Mouse (Mus musculus): ENCODE measurements around the gene Atg16l2.
A peak's percentile ranks its signal among the peaks of the same experiment; 100 is the strongest.

Atg16l2 gene

GRCm38 (mm10) chr7:101301881-101302456, at the start of gene Atg16l2:
Atg16l2 (minus strand) TSS chr7:101302251.
- peak; percentile 94 for DNase-seq

- DNase-seq = no peak
Measured at GRCm38 (mm10) chr7:101349861-101350260, 47.8 kb upstream of the Atg16l2 start.

DNA sequence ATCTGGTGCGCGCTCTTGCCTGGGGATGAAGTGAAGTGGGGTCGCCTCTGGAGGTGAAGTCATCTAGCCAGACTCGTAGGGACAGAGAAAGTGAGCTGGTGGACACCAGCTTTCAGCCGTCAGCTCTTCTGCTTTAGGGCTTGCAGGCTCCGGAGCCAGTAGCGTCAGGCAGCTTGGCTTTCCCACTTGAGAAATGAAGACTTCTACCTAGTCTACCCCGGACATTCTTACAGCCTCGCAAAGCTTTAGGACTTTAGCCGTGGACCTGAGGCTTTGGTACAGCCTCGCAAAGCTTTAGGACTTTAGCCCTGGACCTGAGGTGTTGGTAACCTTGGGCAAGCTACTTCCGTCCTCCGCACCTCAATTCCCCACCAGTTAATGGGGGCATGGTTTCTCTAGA, 46.3 kb upstream of the Atg16l2 start:
- DNase-seq = no peak

DNA sequence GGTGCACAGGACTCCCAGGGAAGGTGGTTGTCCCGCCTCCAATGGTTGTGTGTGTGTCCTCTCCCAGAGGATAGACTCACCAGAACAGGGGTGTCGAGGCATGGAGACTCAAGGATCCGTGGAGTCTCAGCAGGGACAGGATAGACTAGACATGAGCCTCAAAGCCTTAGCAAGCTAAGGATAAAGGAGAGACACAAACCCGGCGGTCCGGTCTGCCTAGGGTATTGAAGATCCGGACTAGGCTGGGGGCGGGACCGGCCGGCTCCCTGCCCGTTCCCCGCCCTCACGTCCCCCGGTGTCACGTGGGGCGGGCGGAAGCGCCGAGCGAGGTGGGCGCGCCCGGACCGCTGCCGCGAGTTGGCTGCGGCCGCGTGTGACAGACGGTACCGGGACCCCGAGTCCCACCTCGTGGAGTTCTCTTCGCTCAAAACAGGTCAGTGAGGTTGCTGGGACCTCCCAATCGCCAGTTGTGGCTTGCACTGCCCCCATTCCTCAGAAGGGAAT, 45.8 kb upstream of the Atg16l2 start, which contains the start of gene Arap1:
Gene Arap1 (plus strand): TSS at position 301 of the 504 bp plus-strand sequence.
- DNase-seq = no peak

GRCm38 (mm10) chr7:101346991-101347390, 44.9 kb upstream of the Atg16l2 start:
- no peak for DNase-seq

DNA sequence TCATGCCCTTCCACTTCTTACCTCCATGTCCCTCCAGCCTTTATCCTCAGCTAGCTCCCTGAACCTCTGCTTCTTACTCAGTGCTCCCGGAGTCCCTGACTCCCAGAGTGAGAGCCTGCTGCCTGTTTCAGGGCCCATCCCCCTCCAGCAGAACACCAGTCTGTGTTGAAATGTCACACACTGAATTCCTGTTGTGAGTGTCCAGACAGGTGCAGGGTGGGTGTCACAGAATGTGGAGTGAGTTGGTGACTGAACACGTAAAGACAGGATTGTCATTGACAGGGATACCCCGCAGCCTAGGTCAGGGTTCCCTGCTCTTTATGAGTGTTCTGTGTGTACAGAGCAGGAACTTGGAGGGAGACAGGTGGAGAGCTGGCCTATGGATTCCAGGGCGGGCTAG, 42.8 kb upstream of the Atg16l2 start:
- no peak for DNase-seq

DNA sequence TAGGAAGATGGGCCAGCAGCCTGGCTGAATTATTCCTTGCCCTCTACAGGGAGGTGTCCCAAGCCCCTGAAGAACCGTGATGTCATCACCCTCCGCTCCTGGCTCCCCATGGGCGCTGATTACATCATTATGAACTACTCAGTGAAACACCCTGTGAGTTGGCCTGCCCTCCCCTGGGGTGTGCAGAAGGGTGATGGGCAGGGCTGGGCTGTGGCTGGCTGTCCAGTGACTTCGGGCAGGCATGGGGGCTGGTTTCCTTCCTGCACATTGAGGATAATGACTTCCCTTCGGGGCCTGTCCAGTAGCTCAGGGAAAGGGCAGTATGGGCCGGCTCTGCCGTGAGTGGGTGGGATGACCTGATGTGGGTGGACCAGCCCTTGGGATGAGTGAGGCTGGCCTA, 41.1 kb upstream of the Atg16l2 start:
- DNase-seq = no peak

- no peak for DNase-seq
Measured at GRCm38 (mm10) chr7:101341405-101341804, 39.4 kb upstream of the Atg16l2 start.

GRCm38 (mm10) chr7:101337401-101337800, 35.4 kb upstream of the Atg16l2 start:
- DNase-seq = no peak

GRCm38 (mm10) chr7:101336686-101337085, 34.6 kb upstream of the Atg16l2 start:
- DNase-seq = no peak

DNA sequence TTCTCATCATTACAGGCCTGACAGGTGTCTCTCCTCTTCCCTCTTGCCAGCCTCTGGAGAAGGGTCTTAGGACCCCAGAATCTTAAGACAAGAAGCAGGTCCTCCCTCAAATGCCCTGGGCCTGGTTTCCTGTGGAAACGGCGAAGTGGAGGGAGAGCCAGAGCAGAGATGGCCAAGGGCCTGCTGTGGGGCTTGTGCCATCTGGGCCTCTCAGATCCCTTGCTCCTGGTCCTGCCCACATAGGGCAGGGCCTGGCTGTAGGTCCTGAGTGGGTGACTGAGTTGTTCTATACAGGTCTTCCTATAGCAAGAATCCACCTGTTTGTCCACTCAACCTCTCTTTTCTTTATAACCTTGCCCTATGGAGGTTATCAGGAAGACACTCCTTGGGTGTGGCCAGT, 33.2 kb upstream of the Atg16l2 start:
- DNase-seq = no peak

DNA sequence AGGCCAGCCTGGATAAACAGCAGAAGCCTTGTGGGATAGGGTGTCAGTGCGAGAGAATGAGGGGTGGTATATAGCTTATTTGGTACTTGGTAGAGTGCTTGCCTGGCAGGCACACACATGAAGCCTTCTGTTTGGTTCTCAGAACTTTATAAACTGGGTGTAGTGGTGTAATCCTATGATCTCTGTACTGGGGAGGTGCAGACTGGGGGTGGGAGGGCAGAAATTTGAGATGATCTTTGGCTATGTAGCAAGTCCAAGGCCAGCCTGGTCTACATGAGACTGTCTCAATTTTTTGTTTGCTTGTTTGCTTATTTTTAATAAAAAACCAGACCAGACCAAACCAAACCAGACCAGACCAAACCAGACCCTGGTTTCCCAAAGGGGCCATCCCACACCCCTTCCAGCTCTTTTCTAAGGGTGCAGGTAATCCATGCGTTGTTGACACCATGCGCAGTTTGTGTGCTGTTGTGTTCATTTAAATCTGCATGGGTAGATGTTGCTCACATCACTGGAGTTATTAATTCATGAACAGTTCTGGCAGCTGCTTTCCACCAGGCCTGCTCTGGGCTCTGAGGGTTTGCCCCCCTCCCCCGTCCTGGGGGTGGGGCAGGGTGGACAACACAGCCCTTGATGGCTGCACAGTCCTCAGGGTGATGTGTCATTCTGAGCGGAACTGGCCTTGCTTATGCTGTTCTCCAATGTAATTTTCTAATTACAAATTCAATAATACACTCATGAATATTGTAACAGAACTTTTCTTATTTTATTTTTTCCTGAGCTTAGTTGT, 30.2 kb upstream of the Atg16l2 start:
- no peak for DNase-seq

DNA sequence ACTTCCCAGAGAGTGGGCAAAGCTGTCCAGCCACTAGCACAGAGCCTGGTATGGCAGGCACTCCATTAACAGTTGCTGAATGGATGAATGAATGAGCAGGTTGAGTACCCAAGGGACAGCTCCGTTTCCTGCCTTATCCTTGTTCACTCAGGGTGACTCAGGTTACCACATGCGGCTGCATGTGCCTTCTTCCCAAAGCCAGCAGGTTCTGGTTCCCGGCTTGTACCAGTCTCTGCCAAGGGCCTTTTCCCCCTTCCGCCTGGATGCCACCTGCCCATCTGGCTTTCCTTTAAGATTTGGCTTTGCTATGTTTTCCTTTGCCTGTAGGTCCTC, 28.8 kb upstream of the Atg16l2 start:
- DNase-seq = peak; percentile 63

DNA sequence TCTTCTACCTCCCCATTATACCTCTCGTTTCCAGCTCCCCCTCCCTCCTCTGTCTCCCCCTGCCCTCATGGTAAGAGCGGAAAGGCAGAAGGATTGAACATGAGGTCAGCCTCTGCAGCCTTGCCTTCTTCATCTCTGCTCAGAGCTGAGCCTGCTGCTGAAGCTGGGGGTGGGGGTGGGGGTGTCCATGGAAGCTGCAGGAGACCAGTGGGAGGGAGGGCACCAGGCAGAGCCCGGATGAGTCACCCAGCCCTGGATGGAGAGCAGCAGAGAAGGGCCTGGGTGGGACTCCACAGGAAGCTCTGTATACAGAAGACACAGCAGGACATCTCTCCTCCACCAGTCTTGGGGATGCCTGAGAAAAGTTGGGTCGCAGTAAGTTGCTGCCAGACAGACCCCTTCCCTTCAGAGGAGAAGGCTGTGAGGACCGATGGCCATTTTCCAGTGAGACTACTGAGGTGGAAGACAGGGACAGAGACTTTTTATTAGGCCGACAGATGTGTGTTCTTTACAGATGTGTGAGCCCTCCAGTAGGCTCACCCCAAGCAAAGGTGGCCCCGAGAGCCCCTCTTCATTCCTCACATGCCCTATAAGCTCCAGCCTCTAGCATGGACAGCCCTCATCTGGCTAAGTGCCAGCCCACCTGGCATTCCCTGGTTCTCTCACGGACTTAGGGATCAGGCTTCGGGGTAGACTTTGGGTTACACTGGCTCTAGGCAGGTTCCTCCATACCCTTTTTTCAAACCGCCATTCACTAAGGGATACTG, 28.2 kb upstream of the Atg16l2 start:
- DNase-seq = no peak

DNA sequence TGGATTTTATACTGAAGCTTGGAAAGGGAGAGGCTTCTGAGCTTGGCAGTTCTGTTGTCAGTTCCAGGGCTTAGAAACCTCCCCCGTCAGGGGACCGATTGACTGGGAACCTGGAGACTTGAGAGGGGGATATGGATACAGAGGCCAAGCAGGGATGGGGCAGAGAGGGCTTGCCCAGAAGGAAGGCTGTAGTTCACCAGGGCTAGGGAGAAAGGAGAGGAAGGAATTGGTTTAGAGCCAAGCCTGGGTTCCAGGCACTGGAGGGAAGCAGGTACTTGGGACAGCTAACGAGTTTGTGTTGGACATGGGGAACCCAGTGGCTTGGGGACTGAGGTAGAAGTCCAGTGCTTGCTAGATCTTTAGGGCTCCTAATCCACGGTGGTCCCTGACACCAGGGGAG, 27.6 kb upstream of the Atg16l2 start:
- no peak for DNase-seq

DNA sequence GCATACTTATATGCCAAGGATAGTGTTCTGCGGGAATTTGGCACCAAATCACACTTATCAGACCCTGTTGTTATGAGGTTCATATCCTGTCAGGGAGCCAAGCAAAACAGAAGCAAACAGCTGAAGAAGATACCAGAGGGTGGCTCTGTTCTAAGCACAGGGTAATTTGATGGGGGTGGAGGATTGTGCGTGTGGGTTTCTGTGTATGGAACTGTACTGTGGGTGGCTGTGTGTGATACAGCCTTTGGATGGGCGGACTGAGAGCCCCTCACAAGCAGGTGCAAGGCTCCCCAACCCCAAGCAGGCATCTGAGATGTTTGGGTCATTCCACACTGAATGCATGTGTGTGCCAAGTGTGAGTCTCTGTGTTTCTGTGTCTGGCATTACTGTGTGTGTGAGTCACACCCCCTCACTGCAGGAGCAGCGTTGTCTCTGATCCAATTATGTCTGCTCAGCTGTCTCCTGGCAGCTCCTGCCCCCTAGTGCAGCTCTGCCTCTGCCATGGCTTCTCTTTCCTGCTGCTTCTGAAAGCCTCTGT, 26.6 kb upstream of the Atg16l2 start:
- no peak for DNase-seq

- no peak for DNase-seq
Measured at GRCm38 (mm10) chr7:101327786-101328185, 25.7 kb upstream of the Atg16l2 start.

GRCm38 (mm10) chr7:101327263-101327662, 25.2 kb upstream of the Atg16l2 start:
- DNase-seq = no peak

DNA sequence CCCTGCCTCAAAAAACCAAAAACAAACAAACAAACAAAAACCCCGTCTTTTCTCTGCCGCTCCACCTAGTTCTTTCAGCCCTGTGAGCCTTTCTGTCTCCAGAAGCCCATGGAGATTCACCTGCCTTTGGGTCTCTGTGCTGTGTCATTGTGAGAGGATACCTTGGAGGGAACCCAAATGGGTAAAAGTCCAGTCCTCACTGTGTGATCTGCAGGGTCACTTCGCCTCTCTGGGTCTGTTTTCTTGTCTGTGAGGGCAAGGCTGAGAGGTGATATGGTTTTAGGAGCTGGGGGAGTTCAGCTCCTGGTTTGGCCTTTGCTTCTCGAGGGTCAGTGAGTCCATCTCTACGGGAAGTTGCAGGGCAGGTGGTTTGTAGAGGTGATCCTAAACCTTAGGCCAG, 24.0 kb upstream of the Atg16l2 start:
- DNase-seq = no peak

DNA sequence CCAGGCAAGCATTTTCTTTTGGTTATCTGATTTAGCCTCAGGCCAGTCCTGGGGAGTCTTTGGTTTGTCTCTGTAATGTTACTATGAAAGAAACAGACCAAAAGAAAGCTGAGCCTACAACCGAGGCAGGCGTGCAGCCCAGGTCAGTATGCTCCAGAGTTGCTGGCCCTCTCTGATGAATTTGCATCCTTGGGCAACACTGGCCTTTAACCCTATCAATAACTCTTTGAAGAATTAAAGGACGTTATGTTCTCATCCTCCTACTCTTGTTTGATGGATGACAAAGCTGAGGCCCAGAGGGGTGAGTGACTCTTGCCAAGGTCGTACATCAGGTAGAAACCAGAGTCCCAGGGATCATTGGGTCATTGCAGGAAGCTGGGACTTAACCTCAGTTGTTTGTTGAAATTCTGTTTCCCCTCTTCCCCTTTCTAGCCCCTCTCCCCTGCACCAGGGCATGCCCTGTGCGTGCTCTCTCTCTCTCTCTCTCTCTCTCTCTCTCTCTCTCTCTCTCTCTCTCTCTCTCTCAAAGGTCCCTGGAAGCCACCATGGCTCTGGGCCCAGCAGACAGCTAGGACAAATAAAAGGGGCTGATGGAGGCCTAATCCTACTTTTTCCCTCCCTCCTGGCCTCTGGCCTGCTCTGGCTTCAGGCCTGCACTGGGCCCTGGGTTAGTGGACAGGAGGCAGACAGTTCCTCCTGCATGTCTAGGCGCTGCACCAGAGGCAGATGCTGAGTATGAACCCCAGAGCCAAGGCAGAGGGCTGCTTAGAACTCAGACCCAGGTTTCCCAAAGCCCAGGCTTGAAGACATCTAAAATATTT, 22.3 kb upstream of the Atg16l2 start:
- no peak for DNase-seq

DNA sequence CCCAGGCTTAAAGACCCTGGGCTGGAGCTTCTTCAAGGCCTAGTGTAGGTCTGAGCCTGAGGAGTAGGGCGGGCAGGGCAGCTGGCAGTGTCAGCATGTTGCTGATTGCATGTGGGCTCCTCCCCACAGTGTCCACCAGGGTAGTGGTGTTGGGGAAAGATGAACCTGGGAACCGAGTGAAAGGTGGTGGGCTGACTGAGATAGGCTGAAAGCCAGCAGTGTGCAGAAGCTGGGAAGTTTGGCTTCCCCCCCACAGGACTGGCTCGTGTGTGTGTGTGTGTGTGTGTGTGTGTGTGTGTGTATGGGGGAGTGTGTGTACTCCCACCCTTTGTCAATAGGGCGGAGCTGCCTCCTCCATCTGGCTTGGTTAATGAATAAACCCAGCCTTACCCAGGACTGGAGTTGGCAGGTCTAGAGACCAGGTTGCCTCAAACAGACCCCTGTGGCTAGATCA, 21.1 kb upstream of the Atg16l2 start:
- no peak for DNase-seq

- no peak for DNase-seq
Measured at GRCm38 (mm10) chr7:101321218-101321827, 19.3 kb upstream of the Atg16l2 start.
